In genomic region chr8:83716563-83716962, GRCm38 (mm10) we compare ENCODE assay signal across 9 mouse cellular contexts. TPM values are rescaled to one million over a fixed set of nuclear protein-coding genes. Genes with fewer than 3 reads are reported as not detected.
DNase-seq lines count a peak whose midpoint lies in the region; ATAC-seq and TF ChIP-seq lines count a peak whose summit lies in the region.
"Had no signal": no experiment of that assay in that cellular context is flagged by ENCODE, and none has a peak within 500 bp of the region (broad histone marks: within the 10 kb centered on the region; RNA-seq: fewer than 3 reads in every experiment).

No protein-coding gene starts in this region.

- H3K9me3 ChIP-seq in lung, embryonic 14.5 days (ENCODE audit: low read depth, low read length): no peaks in the 10 kb centered on the region
- no peaks in the 10 kb centered on the region for H3K9me3 ChIP-seq in embryonic facial prominence, embryonic 12.5 days
- H3K9me3 ChIP-seq in intestine, postnatal 0 days (ENCODE audit: control insufficient read depth): no peaks in the 10 kb centered on the region
- H3K9me3 ChIP-seq in neural tube, embryonic 13.5 days: no peaks in the 10 kb centered on the region

- DNase-seq in lung, embryonic 14.5 days: no peak
- no peak for DNase-seq in lung, adult 2 months
- DNase-seq in adipocyte (ENCODE audit: low spot score): no peak
- no peak for DNase-seq in layer of hippocampus, adult 11-12 months (ENCODE audit: low spot score)
- DNase-seq in left cerebral cortex, postnatal 14 days (ENCODE audit: low spot score in 2 of 2): no peak
- DNase-seq: heart, adult 18-20 months had no signal

- peak overlapping the region; percentile 58 for H3K4me2 ChIP-seq in lung, embryonic 14.5 days
- peak overlapping the region; percentile 83 for H3K4me2 ChIP-seq in embryonic facial prominence, embryonic 12.5 days (replicated peaks)
- H3K4me2 ChIP-seq in intestine, postnatal 0 days (replicated peaks; ENCODE audit: low read depth): peak overlapping the region; percentile 80
- peak overlapping the region; percentile 97 for H3K4me2 ChIP-seq in neural tube, embryonic 13.5 days

- H3K9ac ChIP-seq in lung, embryonic 14.5 days: peak overlapping the region; percentile 82
- H3K9ac ChIP-seq in embryonic facial prominence, embryonic 12.5 days: peak overlapping the region; percentile 77; the same call in 1 of the 2 replicates
- no peak overlapping the region for H3K9ac ChIP-seq in intestine, postnatal 0 days (ENCODE audit: low read depth, low read length)
- H3K9ac ChIP-seq in neural tube, embryonic 13.5 days: no peak overlapping the region; the same call in 1 of the 2 replicates

- no peaks in the 10 kb centered on the region for H3K27me3 ChIP-seq in lung, embryonic 14.5 days (ENCODE audit: insufficient read depth, low read length)
- no peaks in the 10 kb centered on the region for H3K27me3 ChIP-seq in embryonic facial prominence, embryonic 12.5 days
- H3K27me3 ChIP-seq in intestine, postnatal 0 days (replicated peaks; ENCODE audit: control insufficient read depth, insufficient read depth, low read length): no peaks in the 10 kb centered on the region
- H3K27me3 ChIP-seq in neural tube, embryonic 13.5 days: 0 out of 2 replicates have a peak, but pooled peaks cover 4% of the 10 kb centered on the region

- H3K4me3 ChIP-seq in lung, embryonic 14.5 days (ENCODE audit: low read depth, low read length): peak overlapping the region; percentile 74
- no peak overlapping the region for H3K4me3 ChIP-seq in lung, adult 2 months (replicated peaks; ENCODE audit: extremely low read depth, low read depth, low read length)
- peak overlapping the region; percentile 68 for H3K4me3 ChIP-seq in embryonic facial prominence, embryonic 12.5 days
- no peak overlapping the region for H3K4me3 ChIP-seq in intestine, postnatal 0 days (ENCODE audit: low read depth, low read length)
- peak overlapping the region; percentile 93; the same call in 1 of the 2 replicates for H3K4me3 ChIP-seq in neural tube, embryonic 13.5 days

- TF ChIP-seq CTCF in lung, embryonic 14.5 days (IDR thresholded peaks at IDR 0.05; ENCODE audit: low read depth): no peak
- TF ChIP-seq CTCF in lung, adult 2 months (IDR thresholded peaks at IDR 0.05; ENCODE audit: insufficient read depth, low read length): no peak
- TF ChIP-seq CTCF in intestine, postnatal 0 days (IDR thresholded peaks at IDR 0.05; ENCODE audit: low read depth): no peak

- peaks cover 25% of the 10 kb centered on the region for H3K36me3 ChIP-seq in lung, embryonic 14.5 days (ENCODE audit: insufficient read depth)
- H3K36me3 ChIP-seq in embryonic facial prominence, embryonic 12.5 days: peaks cover 24% of the 10 kb centered on the region
- H3K36me3 ChIP-seq in intestine, postnatal 0 days (ENCODE audit: control insufficient read depth, insufficient read depth): peaks cover 24% of the 10 kb centered on the region
- H3K36me3 ChIP-seq in neural tube, embryonic 13.5 days: peaks cover 22% of the 10 kb centered on the region

- TF ChIP-seq POLR2A in lung, adult 2 months (IDR thresholded peaks at IDR 0.05; ENCODE audit: borderline replicate concordance, extremely low read depth, low read depth, low read length): no peak

- peaks cover 8% of the 10 kb centered on the region for H3K4me1 ChIP-seq in lung, embryonic 14.5 days (ENCODE audit: insufficient read depth)
- H3K4me1 ChIP-seq in lung, adult 2 months (ENCODE audit: control insufficient read depth, insufficient read depth, low read length): peaks cover 4% of the 10 kb centered on the region; the same call in 1 of the 2 replicates
- peaks cover 15% of the 10 kb centered on the region for H3K4me1 ChIP-seq in embryonic facial prominence, embryonic 12.5 days
- H3K4me1 ChIP-seq in intestine, postnatal 0 days (replicated peaks; ENCODE audit: control insufficient read depth, insufficient read depth, low read length): no peaks in the 10 kb centered on the region
- H3K4me1 ChIP-seq in neural tube, embryonic 13.5 days (replicated peaks): peaks cover 24% of the 10 kb centered on the region

- WGBS in lung, embryonic 14.5 days: 46% methylated on average over 2 of the region's 2 CpGs
- 42% methylated on average over 2 of the region's 2 CpGs for WGBS in lung, adult 2 months
- 76% methylated on average over 2 of the region's 2 CpGs for WGBS in embryonic facial prominence, embryonic 12.5 days
- 42% methylated on average over 2 of the region's 2 CpGs for WGBS in intestine, postnatal 0 days
- WGBS in neural tube, embryonic 13.5 days: 88% methylated on average over 2 of the region's 2 CpGs

- ATAC-seq in lung, embryonic 14.5 days (ENCODE audit: insufficient read depth): no peak
- no peak for ATAC-seq in embryonic facial prominence, embryonic 12.5 days (ENCODE audit: insufficient number of reproducible peaks, insufficient read depth, low FRiP score, low TSS enrichment)
- ATAC-seq in intestine, postnatal 0 days: no peak
- ATAC-seq in neural tube, embryonic 13.5 days (ENCODE audit: low read depth): no peak

- H3K27ac ChIP-seq in lung, embryonic 14.5 days (ENCODE audit: low read depth): no peak overlapping the region
- H3K27ac ChIP-seq in embryonic facial prominence, embryonic 12.5 days: no peak overlapping the region
- no peak overlapping the region for H3K27ac ChIP-seq in intestine, postnatal 0 days (ENCODE audit: low read depth, low read length)
- H3K27ac ChIP-seq in neural tube, embryonic 13.5 days (replicated peaks): no peak overlapping the region

- intact Hi-C loops in left cerebral cortex, postnatal 14 days (cut with DNase I): loop anchor here (5.0 kb wide), 1 partner anchor 54 kb away; no protein-coding TSS in a partner anchor

RNA-seq across cellular contexts. Expression of gene Ddx39, which starts 1.6 kb away (rescaled TPM):
- polyA plus RNA-seq in lung, embryonic 14.5 days (2014; fragmentation: Nextera tagmentation; extraction: Ambion mirVana): 184 and 199 TPM in 2 replicates
- polyA plus RNA-seq in lung, adult 2 months (2012; rRNA removed): 18.4 and 24.0 TPM in 2 replicates
- 147 and 152 TPM in 2 replicates for polyA plus RNA-seq in embryonic facial prominence, embryonic 12.5 days (2016; fragmentation: Nextera tagmentation; extraction: Ambion mirVana)
- 69.8 and 75.5 TPM in 2 replicates for polyA plus RNA-seq in intestine, postnatal 0 days (2015; fragmentation: Nextera tagmentation; extraction: Ambion mirVana)
- polyA plus RNA-seq in neural tube, embryonic 13.5 days (2015; fragmentation: Nextera tagmentation; extraction: Ambion mirVana): 101 and 105 TPM in 2 replicates
- 10 to 100 TPM; 18.4 to 19.7 TPM for total RNA-seq in left cerebral cortex, postnatal 14 days (2021)

RNA-seq across cellular contexts. Expression of gene Pkn1, which starts 17.6 kb away (rescaled TPM):
- polyA plus RNA-seq in lung, embryonic 14.5 days (2014; fragmentation: Nextera tagmentation; extraction: Ambion mirVana): 35.8 and 37.7 TPM in 2 replicates
- 148 and 168 TPM in 2 replicates for polyA plus RNA-seq in lung, adult 2 months (2012; rRNA removed)
- 35.1 and 36.1 TPM in 2 replicates for polyA plus RNA-seq in embryonic facial prominence, embryonic 12.5 days (2016; fragmentation: Nextera tagmentation; extraction: Ambion mirVana)
- 37.0 and 40.2 TPM in 2 replicates for polyA plus RNA-seq in intestine, postnatal 0 days (2015; fragmentation: Nextera tagmentation; extraction: Ambion mirVana)
- 21.3 and 25.5 TPM in 2 replicates for polyA plus RNA-seq in neural tube, embryonic 13.5 days (2015; fragmentation: Nextera tagmentation; extraction: Ambion mirVana)
- total RNA-seq in left cerebral cortex, postnatal 14 days (2021): 10 to 100 TPM; 63.8 to 74.1 TPM

RNA-seq across cellular contexts. Expression of gene Adgre5, which starts 24.6 kb away (rescaled TPM):
- polyA plus RNA-seq in lung, embryonic 14.5 days (2014; fragmentation: Nextera tagmentation; extraction: Ambion mirVana): 56.9 and 57.0 TPM in 2 replicates
- 557 and 634 TPM in 2 replicates for polyA plus RNA-seq in lung, adult 2 months (2012; rRNA removed)
- 24.7 and 26.0 TPM in 2 replicates for polyA plus RNA-seq in embryonic facial prominence, embryonic 12.5 days (2016; fragmentation: Nextera tagmentation; extraction: Ambion mirVana)
- polyA plus RNA-seq in intestine, postnatal 0 days (2015; fragmentation: Nextera tagmentation; extraction: Ambion mirVana): 17.2 and 17.6 TPM in 2 replicates
- 12.7 and 14.7 TPM in 2 replicates for polyA plus RNA-seq in neural tube, embryonic 13.5 days (2015; fragmentation: Nextera tagmentation; extraction: Ambion mirVana)
- 10 to 100 TPM; 11.2 to 11.8 TPM for total RNA-seq in left cerebral cortex, postnatal 14 days (2021)

RNA-seq across cellular contexts. Expression of gene Ptger1, which starts 50.1 kb away (rescaled TPM):
- polyA plus RNA-seq in lung, embryonic 14.5 days (2014; fragmentation: Nextera tagmentation; extraction: Ambion mirVana): 0.89 and 0.95 TPM in 2 replicates
- polyA plus RNA-seq in lung, adult 2 months (2012; rRNA removed): 6.8 and 7.8 TPM in 2 replicates
- polyA plus RNA-seq in embryonic facial prominence, embryonic 12.5 days (2016; fragmentation: Nextera tagmentation; extraction: Ambion mirVana): 0.87 and 1.1 TPM in 2 replicates
- polyA plus RNA-seq in intestine, postnatal 0 days (2015; fragmentation: Nextera tagmentation; extraction: Ambion mirVana): 1.1 and 1.2 TPM in 2 replicates
- polyA plus RNA-seq in neural tube, embryonic 13.5 days (2015; fragmentation: Nextera tagmentation; extraction: Ambion mirVana): 0.46 and 0.50 TPM in 2 replicates
- 1 to 10 TPM; 1.4 to 1.5 TPM for total RNA-seq in left cerebral cortex, postnatal 14 days (2021)

Comparison
In these comparisons a context has a peak if more than half of its experiments do, and no peak if none do; other contexts are left out.
1. H3K4me3 ChIP-seq: peak in lung, embryonic 14.5 days (single experiment), embryonic facial prominence, embryonic 12.5 days (single experiment) and neural tube, embryonic 13.5 days (single experiment); none in lung, adult 2 months (single experiment) and intestine, postnatal 0 days (single experiment).
2. H3K9ac ChIP-seq: peak in lung, embryonic 14.5 days (single experiment) and embryonic facial prominence, embryonic 12.5 days (single experiment); none in intestine, postnatal 0 days (single experiment) and neural tube, embryonic 13.5 days (single experiment).
3. Peak in every context shown above with its lines, with median percentiles within 50 percentile points of each other: H3K4me2 ChIP-seq.